Comparison of ENCODE assay signal across 1 mouse cellular context in the genomic region with DNA sequence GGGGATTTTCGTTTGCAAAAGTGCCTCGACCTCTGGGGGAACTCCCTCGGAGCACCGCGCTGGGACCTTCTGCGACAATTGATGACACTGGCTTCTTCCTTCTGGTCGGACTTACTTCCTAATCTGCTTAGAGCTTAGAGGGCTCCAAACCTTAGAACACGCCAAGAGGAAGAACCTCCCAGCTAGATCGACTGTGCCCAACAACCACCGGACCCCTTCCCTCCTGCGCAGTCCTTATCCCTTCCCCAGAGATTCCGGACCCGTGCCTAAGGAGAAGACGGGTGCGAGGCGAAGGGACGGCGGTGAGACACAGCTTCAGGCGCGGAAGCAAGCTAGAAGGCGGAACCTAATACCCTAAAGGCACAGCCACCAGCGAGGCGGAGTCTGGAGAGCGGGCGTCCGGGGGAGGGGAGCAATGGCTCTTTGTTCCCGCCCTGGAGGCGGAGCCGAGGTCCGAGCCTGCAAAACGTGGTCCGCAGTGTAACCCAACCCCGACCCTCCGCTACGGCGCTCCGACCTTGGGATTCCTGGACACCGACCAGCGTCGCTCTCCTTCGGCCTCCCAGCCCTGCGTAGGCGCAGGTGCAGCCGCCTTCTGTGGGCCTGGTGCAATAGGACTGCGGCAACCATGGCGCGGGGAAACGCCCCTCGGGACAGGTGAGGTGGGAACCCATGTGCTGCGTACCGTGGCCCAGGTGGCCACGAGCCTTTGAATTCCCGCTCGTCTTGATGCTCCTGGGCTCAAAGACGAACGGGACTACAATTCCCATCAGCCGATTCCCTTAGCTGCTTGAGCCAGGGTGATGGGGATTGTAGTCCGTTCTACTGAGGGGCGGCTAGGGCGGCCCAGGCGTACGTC.
TF ChIP-seq lines count a peak whose summit lies in the region.

Gene Slc29a2, plus strand, starts transcription at position 240 of the 859 bp plus-strand sequence.

TF ChIP-seq in CH12.LX, 34 proteins besides CTCF, POLR2A, EP300 and RAD21:
- TF ChIP-seq HCFC1 (IDR thresholded peaks at IDR 0.05; ENCODE audit: low read depth, low read length): peak; percentile 83
- TF ChIP-seq MXI1 (IDR thresholded peaks at IDR 0.05; ENCODE audit: low read depth, low read length): peak; percentile 82
- TF ChIP-seq ZMIZ1 (IDR thresholded peaks at IDR 0.05; ENCODE audit: low read depth, low read length): peak; percentile 90
- TF ChIP-seq E2F4 (IDR thresholded peaks at IDR 0.05; ENCODE audit: insufficient replicate concordance, low read depth, low read length): 0 out of 2 replicates have a peak, but pooled peaks have one; percentile 48
- TF ChIP-seq MAX (IDR thresholded peaks at IDR 0.05; ENCODE audit: low read length): peak; percentile 68
- TF ChIP-seq ELF1 (IDR thresholded peaks at IDR 0.05; ENCODE audit: low read depth, low read length): peak; percentile 80
- no peak for TF ChIP-seq TCF12 (IDR thresholded peaks at IDR 0.05; ENCODE audit: low read depth, low read length)
- peak; percentile 97 for TF ChIP-seq NELFE (IDR thresholded peaks at IDR 0.05; ENCODE audit: low read depth, low read length)
- peak; percentile 60 for TF ChIP-seq TBP (conservative IDR thresholded peaks at IDR 0.05; ENCODE audit: low read depth, low read length)
- peak; percentile 71; the same call in 1 of the 2 replicates for TF ChIP-seq UBTF (IDR thresholded peaks at IDR 0.05; ENCODE audit: low read depth, low read length)
- TF ChIP-seq PAX5 (IDR thresholded peaks at IDR 0.05; ENCODE audit: low read length): no peak
- no peak for TF ChIP-seq SMC3 (IDR thresholded peaks at IDR 0.05; ENCODE audit: low read depth, low read length)
- TF ChIP-seq MAFK (IDR thresholded peaks at IDR 0.05; ENCODE audit: insufficient replicate concordance, low read length): no peak
- no peak; the same call in 1 of the 2 replicates for TF ChIP-seq MEF2A (IDR thresholded peaks at IDR 0.05; ENCODE audit: borderline replicate concordance, low read depth, low read length)
- no peak for TF ChIP-seq CHD2 (IDR thresholded peaks at IDR 0.05; ENCODE audit: low read length)
- TF ChIP-seq ZC3H11A (IDR thresholded peaks at IDR 0.05; ENCODE audit: low read depth, low read length): no peak
- no peak for TF ChIP-seq USF2 (conservative IDR thresholded peaks at IDR 0.05; ENCODE audit: low read depth, low read length)
- peak; percentile 85 for TF ChIP-seq MYC (IDR thresholded peaks at IDR 0.05; ENCODE audit: low read depth, low read length)
- TF ChIP-seq IRF4 (IDR thresholded peaks at IDR 0.05; ENCODE audit: low read depth, low read length): no peak
- peak; percentile 79; the same call in 1 of the 2 replicates for TF ChIP-seq POLR2AphosphoS2 (IDR thresholded peaks at IDR 0.05; ENCODE audit: low read depth, low read length)
- TF ChIP-seq NRF1 (IDR thresholded peaks at IDR 0.05; ENCODE audit: low read depth, low read length): no peak; the same call in 1 of the 2 replicates
